Mouse (Mus musculus) gastrocnemius, postnatal 36 days (tissue): ENCODE data around the gene Ywhag. TPM values are rescaled to one million over a fixed set of nuclear protein-coding genes. Genes with fewer than 3 reads are reported as not detected.

Experiments
- DNase-seq, 2 experiments: peaks; one replicate each; pipeline ENCODE4 v3.0.0; 2022
- intact Hi-C: fragments of 180-260 bp; cut with DNase I; formaldehyde crosslinking; loops from one replicate; pipeline ENCODE4 v1.15.1; 2025
- total RNA-seq, 2 experiments: library from RNA; stranded (reverse); gene quantifications; 2 replicates each; pipeline ENCODE4 v1.2.3; 2021

Ywhag gene
- total RNA-seq, 2 experiments from 2014 or later = 297 to 301 TPM

GRCm38 (mm10) chr5:135956300-135957206 lies 22.1 kb upstream of the Ywhag start:
- intact Hi-C loops = no loop called here
- no peak for DNase-seq

GRCm38 (mm10) chr5:135952830-135953229 lies 18.4 kb upstream of the Ywhag start:
- no peak for DNase-seq
- intact Hi-C loops = no loop called here

GRCm38 (mm10) chr5:135951660-135952059 lies 17.2 kb upstream of the Ywhag start:
- intact Hi-C loops = no loop called here
- no peak for DNase-seq

GRCm38 (mm10) chr5:135950710-135951412 lies 16.4 kb upstream of the Ywhag start:
- intact Hi-C loops = no loop called here
- DNase-seq = no peak

- no peak for DNase-seq
- intact Hi-C loops = no loop called here
Observed at GRCm38 (mm10) chr5:135946621-135947020, 12.2 kb upstream of the Ywhag start.

- intact Hi-C loops = no loop called here
- no peak for DNase-seq
Observed at GRCm38 (mm10) chr5:135945916-135946408, 11.5 kb upstream of the Ywhag start.

GRCm38 (mm10) chr5:135942710-135943109 lies 8.3 kb upstream of the Ywhag start:
- DNase-seq = no peak
- intact Hi-C loops = no loop called here

- DNase-seq = no peak
- intact Hi-C loops = no loop called here
Observed at GRCm38 (mm10) chr5:135940587-135940986, 6.2 kb upstream of the Ywhag start.

- intact Hi-C loops = loop anchor here (1.0 kb wide), 1 partner anchor 31 kb away; no protein-coding TSS in a partner anchor
- no peak for DNase-seq
Observed at GRCm38 (mm10) chr5:135935641-135936190, 1.3 kb upstream of the Ywhag start.

- DNase-seq = no peak
- intact Hi-C loops = loop anchor here (1.0 kb wide), 1 partner anchor 31 kb away; no protein-coding TSS in a partner anchor
Observed at GRCm38 (mm10) chr5:135935176-135935523, 734 bp upstream of the Ywhag start.

GRCm38 (mm10) chr5:135933900-135934441 lies 445 bp downstream of the Ywhag start:
- DNase-seq = peak; percentile 46 to 54
- intact Hi-C loops = no loop called here

- intact Hi-C loops = no loop called here
- no peak for DNase-seq
Observed at GRCm38 (mm10) chr5:135933222-135933899, 1.1 kb downstream of the Ywhag start.

GRCm38 (mm10) chr5:135932359-135932758 lies 2.1 kb downstream of the Ywhag start:
- intact Hi-C loops = no loop called here
- DNase-seq = no peak

- intact Hi-C loops = no loop called here
Observed at GRCm38 (mm10) chr5:135931526-135931925, 2.9 kb downstream of the Ywhag start.

GRCm38 (mm10) chr5:135929685-135930424 lies 4.6 kb downstream of the Ywhag start:
- DNase-seq = no peak
- intact Hi-C loops = no loop called here

More at GRCm38 (mm10) chr5:135931526-135931925, 2.9 kb downstream of the Ywhag start:
- no peak for DNase-seq

- intact Hi-C loops = no loop called here
Observed at GRCm38 (mm10) chr5:135923901-135924300, 10.5 kb downstream of the Ywhag start.

GRCm38 (mm10) chr5:135919902-135920301 lies 14.5 kb downstream of the Ywhag start:
- DNase-seq = no peak
- intact Hi-C loops = no loop called here

More at GRCm38 (mm10) chr5:135923901-135924300, 10.5 kb downstream of the Ywhag start:
- no peak for DNase-seq

- intact Hi-C loops = no loop called here
- no peak for DNase-seq
Observed at GRCm38 (mm10) chr5:135918593-135918992, 15.8 kb downstream of the Ywhag start.

GRCm38 (mm10) chr5:135918059-135918437 lies 16.4 kb downstream of the Ywhag start:
- intact Hi-C loops = no loop called here
- DNase-seq = no peak
